Mouse (Mus musculus): ENCODE measurements around the gene Rngtt. TPM values are rescaled to one million over a fixed set of nuclear protein-coding genes. Genes with fewer than 3 reads are reported as not detected.

Rngtt gene
- polyA plus RNA-seq, 1 experiment from 2014 or later, result 19.2 TPM

- H3K27ac ChIP-seq (ENCODE audit: low read depth, low read length), result no peak overlapping the region
- no peak overlapping the region for H3K4me3 ChIP-seq (ENCODE audit: low read length)
- H3K36me3 ChIP-seq (ENCODE audit: control insufficient read depth, insufficient read depth, low read length), result no peaks in the 10 kb centered on the region
- no peaks in the 10 kb centered on the region for H3K27me3 ChIP-seq (replicated peaks; ENCODE audit: control insufficient read depth, insufficient read depth, low read length)
- H3K4me1 ChIP-seq (ENCODE audit: control insufficient read depth, insufficient read depth, low read depth, low read length), result no peaks in the 10 kb centered on the region
- H3K9me3 ChIP-seq (ENCODE audit: control insufficient read depth, low read length), result peaks cover 4% of the 10 kb centered on the region; the same call in 1 of the 2 replicates
- no peak overlapping the region for H3K9ac ChIP-seq (ENCODE audit: low read depth, low read length)
- H3K4me2 ChIP-seq (ENCODE audit: low read length), result no peak overlapping the region
- 82% methylated on average over 1 of the region's 1 CpGs for WGBS
- ATAC-seq, result no peak
These were observed 181.0 kb downstream of the Rngtt start for GRCm38 (mm10) chr4:33491108-33491507.

- H3K4me2 ChIP-seq (ENCODE audit: low read length), result no peak overlapping the region
- H3K9me3 ChIP-seq (ENCODE audit: control insufficient read depth, low read length), result peaks cover 4% of the 10 kb centered on the region; the same call in 1 of the 2 replicates
- WGBS, result 98% methylated on average over 2 of the region's 2 CpGs
- no peaks in the 10 kb centered on the region; the same call in 1 of the 2 replicates for H3K4me1 ChIP-seq (ENCODE audit: control insufficient read depth, insufficient read depth, low read depth, low read length)
- no peak overlapping the region for H3K4me3 ChIP-seq (ENCODE audit: low read length)
- no peak overlapping the region for H3K27ac ChIP-seq (ENCODE audit: low read depth, low read length)
- H3K36me3 ChIP-seq (ENCODE audit: control insufficient read depth, insufficient read depth, low read length), result no peaks in the 10 kb centered on the region
- no peak for ATAC-seq
- no peak overlapping the region for H3K9ac ChIP-seq (ENCODE audit: low read depth, low read length)
- H3K27me3 ChIP-seq (replicated peaks; ENCODE audit: control insufficient read depth, insufficient read depth, low read length), result no peaks in the 10 kb centered on the region
These were observed 184.3 kb downstream of the Rngtt start for GRCm38 (mm10) chr4:33494377-33494776.

GRCm38 (mm10) chr4:33496985-33497384 lies 186.9 kb downstream of the Rngtt start:
- Histone ChIP-seq H3K9ac (ENCODE audit: low read depth, low read length) (no peak overlapping the region), H3K4me2 (ENCODE audit: low read length) (no peak overlapping the region), H3K27ac (ENCODE audit: low read depth, low read length) (no peak overlapping the region), H3K27me3 (replicated peaks; ENCODE audit: control insufficient read depth, insufficient read depth, low read length) (no peaks in the 10 kb centered on the region), H3K36me3 (ENCODE audit: control insufficient read depth, insufficient read depth, low read length) (no peaks in the 10 kb centered on the region), H3K4me1 (ENCODE audit: control insufficient read depth, insufficient read depth, low read depth, low read length) (no peaks in the 10 kb centered on the region; the same call in 1 of the 2 replicates), H3K4me3 (ENCODE audit: low read length) (no peak overlapping the region), H3K9me3 (ENCODE audit: control insufficient read depth, low read length) (peaks cover 4% of the 10 kb centered on the region; the same call in 1 of the 2 replicates)
- no peak for ATAC-seq
- WGBS, result 39% methylated on average over 2 of the region's 2 CpGs

GRCm38 (mm10) chr4:33497657-33498056 lies 187.5 kb downstream of the Rngtt start:
- H3K27ac ChIP-seq (ENCODE audit: low read depth, low read length), result no peak overlapping the region
- H3K27me3 ChIP-seq (replicated peaks; ENCODE audit: control insufficient read depth, insufficient read depth, low read length), result no peaks in the 10 kb centered on the region
- no peak overlapping the region for H3K9ac ChIP-seq (ENCODE audit: low read depth, low read length)
- no peaks in the 10 kb centered on the region for H3K36me3 ChIP-seq (ENCODE audit: control insufficient read depth, insufficient read depth, low read length)
- H3K4me2 ChIP-seq (ENCODE audit: low read length), result no peak overlapping the region
- H3K9me3 ChIP-seq (ENCODE audit: control insufficient read depth, low read length), result peaks cover 4% of the 10 kb centered on the region; the same call in 1 of the 2 replicates
- no peak overlapping the region for H3K4me3 ChIP-seq (ENCODE audit: low read length)
- H3K4me1 ChIP-seq (ENCODE audit: control insufficient read depth, insufficient read depth, low read depth, low read length), result no peaks in the 10 kb centered on the region; the same call in 1 of the 2 replicates
- ATAC-seq, result no peak

- Histone ChIP-seq H3K27ac (ENCODE audit: low read depth, low read length) (no peak overlapping the region), H3K4me2 (ENCODE audit: low read length) (no peak overlapping the region), H3K9me3 (ENCODE audit: control insufficient read depth, low read length) (peaks cover 4% of the 10 kb centered on the region; the same call in 1 of the 2 replicates), H3K27me3 (replicated peaks; ENCODE audit: control insufficient read depth, insufficient read depth, low read length) (no peaks in the 10 kb centered on the region), H3K4me1 (ENCODE audit: control insufficient read depth, insufficient read depth, low read depth, low read length) (no peaks in the 10 kb centered on the region; the same call in 1 of the 2 replicates), H3K36me3 (ENCODE audit: control insufficient read depth, insufficient read depth, low read length) (no peaks in the 10 kb centered on the region; the same call in 1 of the 2 replicates), H3K9ac (ENCODE audit: low read depth, low read length) (no peak overlapping the region), H3K4me3 (ENCODE audit: low read length) (no peak overlapping the region)
- ATAC-seq, result peak; percentile 54
- 39% methylated on average over 4 of the region's 4 CpGs for WGBS
These were observed 188.2 kb downstream of the Rngtt start for GRCm38 (mm10) chr4:33498160-33498874.

GRCm38 (mm10) chr4:33506638-33507037 lies 196.5 kb downstream of the Rngtt start:
- Histone ChIP-seq H3K4me3 (ENCODE audit: low read length) (no peak overlapping the region), H3K27ac (ENCODE audit: low read depth, low read length) (no peak overlapping the region), H3K27me3 (replicated peaks; ENCODE audit: control insufficient read depth, insufficient read depth, low read length) (no peaks in the 10 kb centered on the region), H3K4me1 (ENCODE audit: control insufficient read depth, insufficient read depth, low read depth, low read length) (no peaks in the 10 kb centered on the region), H3K9me3 (ENCODE audit: control insufficient read depth, low read length) (no peaks in the 10 kb centered on the region), H3K9ac (ENCODE audit: low read depth, low read length) (no peak overlapping the region), H3K36me3 (ENCODE audit: control insufficient read depth, insufficient read depth, low read length) (no peaks in the 10 kb centered on the region; the same call in 1 of the 2 replicates), H3K4me2 (ENCODE audit: low read length) (no peak overlapping the region)
- ATAC-seq, result no peak

- Histone ChIP-seq H3K36me3 (ENCODE audit: control insufficient read depth, insufficient read depth, low read length) (no peaks in the 10 kb centered on the region), H3K27me3 (replicated peaks; ENCODE audit: control insufficient read depth, insufficient read depth, low read length) (no peaks in the 10 kb centered on the region), H3K4me2 (ENCODE audit: low read length) (no peak overlapping the region), H3K27ac (ENCODE audit: low read depth, low read length) (no peak overlapping the region), H3K9me3 (ENCODE audit: control insufficient read depth, low read length) (no peaks in the 10 kb centered on the region), H3K9ac (ENCODE audit: low read depth, low read length) (no peak overlapping the region), H3K4me1 (ENCODE audit: control insufficient read depth, insufficient read depth, low read depth, low read length) (no peaks in the 10 kb centered on the region), H3K4me3 (ENCODE audit: low read length) (no peak overlapping the region)
- no peak for ATAC-seq
- WGBS, result 81% methylated on average over 10 of the region's 10 CpGs
These were observed 200.4 kb downstream of the Rngtt start for GRCm38 (mm10) chr4:33510544-33510943.

GRCm38 (mm10) chr4:33513421-33513820 lies 203.3 kb downstream of the Rngtt start:
- H3K27me3 ChIP-seq (replicated peaks; ENCODE audit: control insufficient read depth, insufficient read depth, low read length), result no peaks in the 10 kb centered on the region
- no peaks in the 10 kb centered on the region for H3K36me3 ChIP-seq (ENCODE audit: control insufficient read depth, insufficient read depth, low read length)
- no peak overlapping the region for H3K9ac ChIP-seq (ENCODE audit: low read depth, low read length)
- WGBS, result 82% methylated on average over 3 of the region's 3 CpGs
- no peak overlapping the region for H3K27ac ChIP-seq (ENCODE audit: low read depth, low read length)
- no peak overlapping the region for H3K4me2 ChIP-seq (ENCODE audit: low read length)
- H3K9me3 ChIP-seq (ENCODE audit: control insufficient read depth, low read length), result no peaks in the 10 kb centered on the region; the same call in 1 of the 2 replicates
- H3K4me3 ChIP-seq (ENCODE audit: low read length), result no peak overlapping the region
- no peak for ATAC-seq
- no peaks in the 10 kb centered on the region for H3K4me1 ChIP-seq (ENCODE audit: control insufficient read depth, insufficient read depth, low read depth, low read length)

GRCm38 (mm10) chr4:33514108-33515000 lies 204.2 kb downstream of the Rngtt start:
- no peak overlapping the region for H3K27ac ChIP-seq (ENCODE audit: low read depth, low read length)
- no peaks in the 10 kb centered on the region for H3K4me1 ChIP-seq (ENCODE audit: control insufficient read depth, insufficient read depth, low read depth, low read length)
- ATAC-seq, result 0 out of 2 replicates have a peak, but pooled peaks have one; percentile 21
- no peak overlapping the region for H3K9ac ChIP-seq (ENCODE audit: low read depth, low read length)
- no peak overlapping the region for H3K4me3 ChIP-seq (ENCODE audit: low read length)
- H3K36me3 ChIP-seq (ENCODE audit: control insufficient read depth, insufficient read depth, low read length), result no peaks in the 10 kb centered on the region
- H3K9me3 ChIP-seq (ENCODE audit: control insufficient read depth, low read length), result no peaks in the 10 kb centered on the region; the same call in 1 of the 2 replicates
- no peak overlapping the region for H3K4me2 ChIP-seq (ENCODE audit: low read length)
- WGBS, result 86% methylated on average over 10 of the region's 10 CpGs
- H3K27me3 ChIP-seq (replicated peaks; ENCODE audit: control insufficient read depth, insufficient read depth, low read length), result no peaks in the 10 kb centered on the region

Data from hindbrain, embryonic 16.5 days (tissue).